ENCODE assay signal across 14 mouse cellular contexts in the genomic region with DNA sequence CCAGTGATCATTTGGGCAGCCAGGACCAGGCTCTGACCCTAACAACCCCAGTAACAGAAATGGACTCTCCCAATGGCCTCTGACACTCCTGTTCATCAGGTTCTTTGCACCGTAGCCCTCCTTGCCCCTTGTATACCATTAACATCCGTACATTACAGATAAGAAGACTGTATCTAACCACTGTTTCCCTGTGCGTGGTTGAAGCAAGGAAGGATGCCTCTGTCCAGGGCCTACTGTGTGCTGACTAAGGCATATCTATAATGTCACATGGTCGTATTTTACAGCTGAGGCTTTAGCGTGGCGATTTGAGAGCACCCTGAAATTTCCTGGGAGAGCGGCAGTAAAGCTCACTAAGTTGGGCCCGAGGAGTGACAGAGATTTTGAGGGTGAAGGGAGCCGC. TPM values are rescaled to one million over a fixed set of nuclear protein-coding genes. Genes with fewer than 3 reads are reported as not detected.
DNase-seq lines count a peak whose midpoint lies in the region; ATAC-seq and TF ChIP-seq lines count a peak whose summit lies in the region.
"Had no signal": no experiment of that assay in that cellular context is flagged by ENCODE, and none has a peak within 500 bp of the region (broad histone marks: within the 10 kb centered on the region; RNA-seq: fewer than 3 reads in every experiment).

No protein-coding gene starts in this region.

- 72% methylated on average over 9 of the region's 9 CpGs for WGBS in forebrain, embryonic 10.5 days
- 70% methylated on average over 9 of the region's 9 CpGs for WGBS in forebrain, postnatal 0 days
- WGBS in heart, postnatal 0 days: 47% methylated on average over 9 of the region's 9 CpGs
- 55% methylated on average over 9 of the region's 9 CpGs for WGBS in lung, embryonic 16.5 days
- WGBS in liver, embryonic 11.5 days: 31% methylated on average over 9 of the region's 9 CpGs

- TF ChIP-seq CTCF in forebrain, postnatal 0 days (IDR thresholded peaks at IDR 0.05; ENCODE audit: low read depth): no peak
- no peak for TF ChIP-seq CTCF in heart, postnatal 0 days (IDR thresholded peaks at IDR 0.05; ENCODE audit: low read depth)

- intact Hi-C loops in heart, postnatal 36 days (cut with DNase I): loop anchor here (2.0 kb wide), 1 partner anchor 14 kb away; no protein-coding TSS in a partner anchor

- H3K4me1 ChIP-seq in forebrain, embryonic 10.5 days: peaks cover 22% of the 10 kb centered on the region
- no peaks in the 10 kb centered on the region for H3K4me1 ChIP-seq in forebrain, postnatal 0 days (ENCODE audit: insufficient read depth)
- H3K4me1 ChIP-seq in heart, postnatal 0 days (ENCODE audit: control insufficient read depth, insufficient read depth): no peaks in the 10 kb centered on the region; the same call in 1 of the 2 replicates
- peaks cover 26% of the 10 kb centered on the region for H3K4me1 ChIP-seq in lung, embryonic 16.5 days (replicated peaks; ENCODE audit: control insufficient read depth, insufficient read depth, low read length)
- H3K4me1 ChIP-seq in liver, embryonic 11.5 days (replicated peaks; ENCODE audit: control insufficient read depth, insufficient read depth, low read length): peaks cover 7% of the 10 kb centered on the region; the same call in 1 of the 2 replicates

- TF ChIP-seq EP300 in heart, postnatal 0 days (IDR thresholded peaks at IDR 0.05; ENCODE audit: low read depth): no peak

- H3K27me3 ChIP-seq in forebrain, embryonic 10.5 days (ENCODE audit: poor library complexity, severe bottlenecking): peaks cover 23% of the 10 kb centered on the region
- H3K27me3 ChIP-seq in forebrain, postnatal 0 days (ENCODE audit: insufficient read depth, low read length): no peaks in the 10 kb centered on the region
- H3K27me3 ChIP-seq in heart, postnatal 0 days (ENCODE audit: control insufficient read depth, insufficient read depth, low read length): no peaks in the 10 kb centered on the region
- no peaks in the 10 kb centered on the region for H3K27me3 ChIP-seq in lung, embryonic 16.5 days (ENCODE audit: control insufficient read depth, insufficient read depth, low read depth, low read length)
- no peaks in the 10 kb centered on the region for H3K27me3 ChIP-seq in liver, embryonic 11.5 days (replicated peaks; ENCODE audit: control insufficient read depth, insufficient read depth, low read length)
- H3K27me3 ChIP-seq: Patski had no signal

- H3K9ac ChIP-seq in forebrain, postnatal 0 days: no peak overlapping the region
- no peak overlapping the region for H3K9ac ChIP-seq in heart, postnatal 0 days (replicated peaks; ENCODE audit: low read depth, low read length)
- H3K9ac ChIP-seq in lung, embryonic 16.5 days (ENCODE audit: low read length): no peak overlapping the region
- no peak overlapping the region for H3K9ac ChIP-seq in liver, embryonic 11.5 days (ENCODE audit: low read depth, low read length)
- H3K9ac ChIP-seq: hindbrain, embryonic 15.5 days had no signal

- H3K4me2 ChIP-seq in forebrain, postnatal 0 days (ENCODE audit: low read depth): no peak overlapping the region
- H3K4me2 ChIP-seq in heart, postnatal 0 days (ENCODE audit: low read depth, low read length): 0 out of 2 replicates have a peak overlapping the region, but pooled peaks have one; percentile 9
- H3K4me2 ChIP-seq in lung, embryonic 16.5 days (ENCODE audit: low read depth, low read length): no peak overlapping the region
- H3K4me2 ChIP-seq in liver, embryonic 11.5 days: no peak overlapping the region
- H3K4me2 ChIP-seq: hindbrain, embryonic 15.5 days had no signal

- H3K27ac ChIP-seq in forebrain, embryonic 10.5 days: 0 out of 2 replicates have a peak overlapping the region, but pooled peaks have one; percentile 48
- H3K27ac ChIP-seq in forebrain, postnatal 0 days (ENCODE audit: low read depth, low read length): no peak overlapping the region
- peak overlapping the region; percentile 65 for H3K27ac ChIP-seq in heart, postnatal 0 days (ENCODE audit: low read depth)
- peak overlapping the region; percentile 71 for H3K27ac ChIP-seq in lung, embryonic 16.5 days (ENCODE audit: low read length)
- no peak overlapping the region for H3K27ac ChIP-seq in liver, embryonic 11.5 days (ENCODE audit: low read depth, low read length)
- H3K27ac ChIP-seq: hindbrain, embryonic 15.5 days; macrophage had no signal

- no peak for DNase-seq in forebrain, embryonic 10.5 days (ENCODE audit: extremely low spot score, low spot score)
- no peak for DNase-seq in forebrain, postnatal 0 days
- no peak for DNase-seq in heart, postnatal 0 days (ENCODE audit: low spot score)
- no peak for DNase-seq in heart, postnatal 36 days
- DNase-seq in lung, postnatal 25 days (ENCODE audit: low spot score): no peak
- no peak for DNase-seq in liver, embryonic 11.5 days (ENCODE audit: low spot score)
- DNase-seq: cerebellum, adult 11 months; kidney, adult 9 months had no signal

- H3K36me3 ChIP-seq in forebrain, embryonic 10.5 days (replicated peaks): no peaks in the 10 kb centered on the region
- no peaks in the 10 kb centered on the region for H3K36me3 ChIP-seq in forebrain, postnatal 0 days (ENCODE audit: insufficient read depth)
- no peaks in the 10 kb centered on the region for H3K36me3 ChIP-seq in heart, postnatal 0 days (replicated peaks; ENCODE audit: control insufficient read depth, insufficient read depth, low read length)
- no peaks in the 10 kb centered on the region for H3K36me3 ChIP-seq in lung, embryonic 16.5 days (ENCODE audit: control insufficient read depth, insufficient read depth, low read length)
- H3K36me3 ChIP-seq in liver, embryonic 11.5 days (ENCODE audit: control insufficient read depth, insufficient read depth, low read length): no peaks in the 10 kb centered on the region
- H3K36me3 ChIP-seq: hindbrain, embryonic 15.5 days had no signal

- H3K9me3 ChIP-seq in forebrain, embryonic 10.5 days: no peaks in the 10 kb centered on the region
- H3K9me3 ChIP-seq in forebrain, postnatal 0 days (ENCODE audit: low read length): no peaks in the 10 kb centered on the region
- no peaks in the 10 kb centered on the region for H3K9me3 ChIP-seq in heart, postnatal 0 days (replicated peaks; ENCODE audit: control insufficient read depth, low read length)
- H3K9me3 ChIP-seq in lung, embryonic 16.5 days (ENCODE audit: control insufficient read depth, low read length): no peaks in the 10 kb centered on the region
- no peaks in the 10 kb centered on the region for H3K9me3 ChIP-seq in liver, embryonic 11.5 days (ENCODE audit: control insufficient read depth, low read length)
- H3K9me3 ChIP-seq: hindbrain, embryonic 15.5 days had no signal

- no peak for ATAC-seq in forebrain, postnatal 0 days
- ATAC-seq in heart, postnatal 0 days (ENCODE audit: insufficient read depth, low read depth): no peak
- ATAC-seq in lung, embryonic 16.5 days (ENCODE audit: low read depth): no peak
- ATAC-seq in liver, embryonic 11.5 days (replicated peaks; ENCODE audit: low FRiP score): 0 out of 2 replicates have a peak, but pooled peaks have one; percentile 29
- ATAC-seq in monocyte, adult 5-6 weeks (replicated peaks; ENCODE audit: insufficient number of reproducible peaks, low FRiP score, low TSS enrichment, poor library complexity, severe bottlenecking): no peak
- ATAC-seq: forebrain, embryonic 14.5 days; Patski had no signal

- no peak overlapping the region for H3K4me3 ChIP-seq in forebrain, embryonic 10.5 days
- no peak overlapping the region for H3K4me3 ChIP-seq in forebrain, postnatal 0 days (ENCODE audit: low read depth, low read length)
- H3K4me3 ChIP-seq in heart, postnatal 0 days (ENCODE audit: low read depth, low read length): no peak overlapping the region
- H3K4me3 ChIP-seq in lung, embryonic 16.5 days (ENCODE audit: low read length): no peak overlapping the region
- H3K4me3 ChIP-seq in liver, embryonic 11.5 days (ENCODE audit: low read depth, low read length): no peak overlapping the region
- H3K4me3 ChIP-seq: hindbrain, embryonic 15.5 days had no signal

RNA-seq across cellular contexts. Expression of gene Ralb, which starts 5.8 kb away (rescaled TPM):
- polyA plus RNA-seq in forebrain, embryonic 10.5 days (2016; fragmentation: Nextera tagmentation; extraction: Ambion mirVana): 80.8 and 84.0 TPM in 2 replicates
- 40.6 and 41.4 TPM in 2 replicates for total RNA-seq in forebrain, postnatal 0 days (2014; rRNA removed)
- 55.1 and 57.3 TPM in 2 replicates for polyA plus RNA-seq in forebrain, postnatal 0 days (2015; fragmentation: Nextera tagmentation; extraction: Ambion mirVana)
- 74.4 and 86.2 TPM in 2 replicates for total RNA-seq in heart, postnatal 0 days (2014; rRNA removed; ENCODE audit: low replicate concordance)
- 86.0 and 91.0 TPM in 2 replicates for polyA plus RNA-seq in heart, postnatal 0 days (2015; fragmentation: Nextera tagmentation; extraction: Ambion mirVana)
- total RNA-seq in heart, postnatal 36 days (2021): 10 to 100 TPM; 30.9 to 31.1 TPM
- 252 TPM in 2 replicates for polyA plus RNA-seq in lung, embryonic 16.5 days (2015; fragmentation: Nextera tagmentation; extraction: Ambion mirVana)
- polyA plus RNA-seq in liver, embryonic 11.5 days (2014; fragmentation: Nextera tagmentation; extraction: Ambion mirVana): 92.1 and 96.8 TPM in 2 replicates
- 31.2 to 45.9 TPM (median 45.4 TPM) in 3 replicates for total RNA-seq in monocyte, adult 5-6 weeks (2017)

RNA-seq across cellular contexts. Expression of gene Tmem185b, which starts 15.6 kb away (rescaled TPM):
- 21.2 and 22.6 TPM in 2 replicates for polyA plus RNA-seq in forebrain, embryonic 10.5 days (2016; fragmentation: Nextera tagmentation; extraction: Ambion mirVana)
- total RNA-seq in forebrain, postnatal 0 days (2014; rRNA removed): 13.7 and 14.6 TPM in 2 replicates
- 9.0 and 12.3 TPM in 2 replicates for polyA plus RNA-seq in forebrain, postnatal 0 days (2015; fragmentation: Nextera tagmentation; extraction: Ambion mirVana)
- total RNA-seq in heart, postnatal 0 days (2014; rRNA removed; ENCODE audit: low replicate concordance): 28.5 and 30.5 TPM in 2 replicates
- 18.7 and 20.7 TPM in 2 replicates for polyA plus RNA-seq in heart, postnatal 0 days (2015; fragmentation: Nextera tagmentation; extraction: Ambion mirVana)
- 10 to 100 TPM; 13.3 to 14.4 TPM for total RNA-seq in heart, postnatal 36 days (2021)
- 30.6 and 32.7 TPM in 2 replicates for polyA plus RNA-seq in lung, embryonic 16.5 days (2015; fragmentation: Nextera tagmentation; extraction: Ambion mirVana)
- polyA plus RNA-seq in liver, embryonic 11.5 days (2014; fragmentation: Nextera tagmentation; extraction: Ambion mirVana): 17.6 and 21.7 TPM in 2 replicates
- 12.0 to 22.8 TPM (median 15.4 TPM) in 3 replicates for total RNA-seq in monocyte, adult 5-6 weeks (2017)

Comparison
In these comparisons a context has a peak if more than half of its experiments do, and no peak if none do; other contexts are left out.
1. H3K27ac ChIP-seq: peak in forebrain, embryonic 10.5 days (single experiment), heart, postnatal 0 days (single experiment) and lung, embryonic 16.5 days (single experiment); none in forebrain, postnatal 0 days (single experiment) and liver, embryonic 11.5 days (single experiment).